Mouse (Mus musculus): Measurements from ENCODE around the gene Ppbp. TPM values are rescaled to one million over a fixed set of nuclear protein-coding genes. Genes with fewer than 3 reads are reported as not detected.

Ppbp gene
- 6.1 and 9.9 TPM in 2 replicates for polyA plus RNA-seq (2015; fragmentation: Nextera tagmentation; extraction: Ambion mirVana)

GRCm38 (mm10) chr5:90768218-90768617 is at the start of gene Ppbp:
TSS of gene Ppbp (plus strand) at chr5:90768518.
- Histone ChIP-seq H3K4me1 (peaks cover 9% of the 10 kb centered on the region), H3K27ac (replicated peaks) (no peak within 1 kb of the TSS), H3K4me2 (no peak within 1 kb of the TSS), H3K36me3 (no peaks in the 10 kb centered on the region), H3K4me3 (no peak within 1 kb of the TSS), H3K9me3 (no peaks in the 10 kb centered on the region), H3K9ac (no peak within 1 kb of the TSS), H3K27me3 (replicated peaks) (no peaks in the 10 kb centered on the region)
- 63% methylated on average over 3 of the region's 3 CpGs for WGBS
- ATAC-seq (ENCODE audit: extremely low read depth, insufficient number of reproducible peaks, low FRiP score, low TSS enrichment), result no peak

GRCm38 (mm10) chr5:90722656-90723055 is 45.7 kb upstream of the Ppbp start:
- no peak overlapping the region for H3K9ac ChIP-seq
- WGBS, result 69% methylated on average over 3 of the region's 3 CpGs
- no peak for ATAC-seq (ENCODE audit: extremely low read depth, insufficient number of reproducible peaks, low FRiP score, low TSS enrichment)
- H3K36me3 ChIP-seq, result no peaks in the 10 kb centered on the region
- H3K27me3 ChIP-seq (replicated peaks), result no peaks in the 10 kb centered on the region
- H3K27ac ChIP-seq (replicated peaks), result no peak overlapping the region
- H3K4me1 ChIP-seq, result no peaks in the 10 kb centered on the region
- H3K4me2 ChIP-seq, result no peak overlapping the region
- H3K9me3 ChIP-seq, result no peaks in the 10 kb centered on the region; the same call in 1 of the 2 replicates
- no peak overlapping the region for H3K4me3 ChIP-seq

- 55% methylated on average over 3 of the region's 3 CpGs for WGBS
These were observed 40.1 kb upstream of the Ppbp start for GRCm38 (mm10) chr5:90728254-90728653.

GRCm38 (mm10) chr5:90731480-90731879 is 36.8 kb upstream of the Ppbp start:
- 61% methylated on average over 4 of the region's 4 CpGs for WGBS
- no peak overlapping the region for H3K27ac ChIP-seq (replicated peaks)
- ATAC-seq (ENCODE audit: extremely low read depth, insufficient number of reproducible peaks, low FRiP score, low TSS enrichment), result no peak; the same call in 1 of the 2 replicates
- H3K9me3 ChIP-seq, result no peaks in the 10 kb centered on the region; the same call in 1 of the 2 replicates
- H3K4me1 ChIP-seq, result no peaks in the 10 kb centered on the region
- no peak overlapping the region for H3K4me3 ChIP-seq
- no peaks in the 10 kb centered on the region for H3K27me3 ChIP-seq (replicated peaks)
- no peaks in the 10 kb centered on the region for H3K36me3 ChIP-seq
- no peak overlapping the region for H3K4me2 ChIP-seq
- no peak overlapping the region for H3K9ac ChIP-seq

More at GRCm38 (mm10) chr5:90728254-90728653, 40.1 kb upstream of the Ppbp start:
- Histone ChIP-seq H3K4me3 (no peak overlapping the region), H3K27me3 (replicated peaks) (no peaks in the 10 kb centered on the region), H3K36me3 (no peaks in the 10 kb centered on the region), H3K9ac (no peak overlapping the region), H3K27ac (replicated peaks) (no peak overlapping the region), H3K4me1 (no peaks in the 10 kb centered on the region), H3K9me3 (no peaks in the 10 kb centered on the region; the same call in 1 of the 2 replicates), H3K4me2 (no peak overlapping the region)
- no peak for ATAC-seq (ENCODE audit: extremely low read depth, insufficient number of reproducible peaks, low FRiP score, low TSS enrichment)

GRCm38 (mm10) chr5:90742029-90742428 is 26.3 kb upstream of the Ppbp start:
- Histone ChIP-seq H3K36me3 (no peaks in the 10 kb centered on the region), H3K4me3 (no peak overlapping the region), H3K9me3 (no peaks in the 10 kb centered on the region), H3K9ac (no peak overlapping the region), H3K27ac (replicated peaks) (no peak overlapping the region), H3K4me2 (no peak overlapping the region), H3K4me1 (no peaks in the 10 kb centered on the region), H3K27me3 (replicated peaks) (no peaks in the 10 kb centered on the region)
- no peak for ATAC-seq (ENCODE audit: extremely low read depth, insufficient number of reproducible peaks, low FRiP score, low TSS enrichment)
- 50% methylated on average over 4 of the region's 4 CpGs for WGBS

GRCm38 (mm10) chr5:90753934-90754333 is 14.4 kb upstream of the Ppbp start:
- Histone ChIP-seq H3K9me3 (no peaks in the 10 kb centered on the region), H3K9ac (no peak overlapping the region), H3K36me3 (no peaks in the 10 kb centered on the region), H3K27ac (replicated peaks) (no peak overlapping the region), H3K4me1 (peaks cover 9% of the 10 kb centered on the region), H3K27me3 (replicated peaks) (peaks cover 12% of the 10 kb centered on the region), H3K4me2 (no peak overlapping the region), H3K4me3 (no peak overlapping the region)
- no peak for ATAC-seq (ENCODE audit: extremely low read depth, insufficient number of reproducible peaks, low FRiP score, low TSS enrichment)
- 85% methylated on average over 1 of the region's 1 CpGs for WGBS

GRCm38 (mm10) chr5:90758020-90758605 is 10.2 kb upstream of the Ppbp start:
- Histone ChIP-seq H3K4me3 (no peak overlapping the region), H3K4me2 (no peak overlapping the region), H3K27ac (replicated peaks) (no peak overlapping the region), H3K4me1 (peaks cover 16% of the 10 kb centered on the region), H3K27me3 (replicated peaks) (peaks cover 26% of the 10 kb centered on the region), H3K9ac (no peak overlapping the region), H3K9me3 (no peaks in the 10 kb centered on the region), H3K36me3 (no peaks in the 10 kb centered on the region)
- no peak for ATAC-seq (ENCODE audit: extremely low read depth, insufficient number of reproducible peaks, low FRiP score, low TSS enrichment)
- 24% methylated on average over 5 of the region's 5 CpGs for WGBS

GRCm38 (mm10) chr5:90759077-90760065 is 8.9 kb upstream of the Ppbp start, which contains the start of gene Cxcl5:
TSS of gene Cxcl5 (plus strand) at chr5:90759360.
- 7% methylated on average over 32 of the region's 32 CpGs for WGBS
- H3K9me3 ChIP-seq, result no peaks in the 10 kb centered on the region
- H3K4me3 ChIP-seq, result peak within 1 kb of the TSS; percentile 41
- H3K36me3 ChIP-seq, result no peaks in the 10 kb centered on the region
- peaks cover 16% of the 10 kb centered on the region for H3K4me1 ChIP-seq
- H3K9ac ChIP-seq, result peak within 1 kb of the TSS; percentile 33; the same call in 1 of the 2 replicates
- H3K27ac ChIP-seq (replicated peaks), result no peak within 1 kb of the TSS
- H3K4me2 ChIP-seq, result peak within 1 kb of the TSS; percentile 65
- ATAC-seq (ENCODE audit: extremely low read depth, insufficient number of reproducible peaks, low FRiP score, low TSS enrichment), result no peak
- peaks cover 26% of the 10 kb centered on the region for H3K27me3 ChIP-seq (replicated peaks)

- Histone ChIP-seq H3K4me2 (no peak overlapping the region), H3K27ac (replicated peaks) (no peak overlapping the region), H3K4me1 (peaks cover 16% of the 10 kb centered on the region), H3K4me3 (no peak overlapping the region), H3K9ac (no peak overlapping the region), H3K27me3 (replicated peaks) (peaks cover 26% of the 10 kb centered on the region), H3K36me3 (no peaks in the 10 kb centered on the region), H3K9me3 (no peaks in the 10 kb centered on the region)
- no peak for ATAC-seq (ENCODE audit: extremely low read depth, insufficient number of reproducible peaks, low FRiP score, low TSS enrichment)
- 38% methylated on average over 4 of the region's 4 CpGs for WGBS
These were observed 8.0 kb upstream of the Ppbp start for GRCm38 (mm10) chr5:90760303-90760702.

- WGBS, result 82% methylated on average over 2 of the region's 2 CpGs
- Histone ChIP-seq H3K27ac (replicated peaks) (no peak overlapping the region), H3K9ac (no peak overlapping the region), H3K27me3 (replicated peaks) (peaks cover 26% of the 10 kb centered on the region), H3K36me3 (no peaks in the 10 kb centered on the region), H3K4me1 (peaks cover 16% of the 10 kb centered on the region), H3K9me3 (no peaks in the 10 kb centered on the region), H3K4me3 (no peak overlapping the region), H3K4me2 (no peak overlapping the region)
- ATAC-seq (ENCODE audit: extremely low read depth, insufficient number of reproducible peaks, low FRiP score, low TSS enrichment), result no peak
These were observed 7.5 kb upstream of the Ppbp start for GRCm38 (mm10) chr5:90760844-90761243.

GRCm38 (mm10) chr5:90761834-90762233 is 6.5 kb upstream of the Ppbp start:
- Histone ChIP-seq H3K9ac (no peak overlapping the region), H3K36me3 (no peaks in the 10 kb centered on the region), H3K4me2 (no peak overlapping the region), H3K4me3 (no peak overlapping the region), H3K4me1 (peaks cover 16% of the 10 kb centered on the region), H3K27me3 (replicated peaks) (peaks cover 26% of the 10 kb centered on the region), H3K27ac (replicated peaks) (no peak overlapping the region), H3K9me3 (no peaks in the 10 kb centered on the region)
- 80% methylated on average over 3 of the region's 3 CpGs for WGBS
- no peak for ATAC-seq (ENCODE audit: extremely low read depth, insufficient number of reproducible peaks, low FRiP score, low TSS enrichment)

All from heart, embryonic 13.5 days (tissue).